Mouse (Mus musculus) embryonic facial prominence, embryonic 10.5 days (tissue): Measurements from ENCODE around the gene Lrrc23. TPM values are rescaled to one million over a fixed set of nuclear protein-coding genes. Genes with fewer than 3 reads are reported as not detected.
"Not testable (repeated sequence)": the region's sequence is repeated elsewhere in the genome, so short reads cannot be mapped to it uniquely, and the experiment has no call there.

Source experiments
- DNase-seq: peaks from one replicate; pipeline ENCODE4 v3.0.0-alpha.2; 2017; ENCODE audit warnings: low spot score
- H3K27ac ChIP-seq: fragments of 300-500 bp; sonication (generic); replicated peaks from 2 replicates; pipeline ENCODE4 v1.5.1; 2016; ENCODE audit warnings: mild to moderate bottlenecking
- H3K27me3 ChIP-seq: fragments of 300-500 bp; sonication (generic); replicated peaks from 2 replicates; pipeline ENCODE4 v1.6.1; 2016; ENCODE audit warnings: low read depth, mild to moderate bottlenecking; ENCODE audit not compliant: poor library complexity, severe bottlenecking
- H3K36me3 ChIP-seq: fragments of 300-500 bp; sonication (generic); replicated peaks from 2 replicates; pipeline ENCODE4 v1.6.1; 2016; ENCODE audit warnings: mild to moderate bottlenecking, moderate library complexity
- H3K4me1 ChIP-seq: fragments of 300-500 bp; sonication (generic); 2 replicates; pipeline ENCODE4 v1.6.1; 2016
- H3K4me3 ChIP-seq: fragments of 300-500 bp; sonication (generic); 2 replicates; pipeline ENCODE4 v1.5.1; 2016; ENCODE audit warnings: mild to moderate bottlenecking, moderate library complexity
- H3K9me3 ChIP-seq: fragments of 300-500 bp; sonication (generic); 2 replicates; pipeline ENCODE4 v1.6.1; 2016; ENCODE audit warnings: mild to moderate bottlenecking
- WGBS: fragments of 180-500 bp; shearing (Covaris S2); methylation state at CpG from one replicate; pipeline ENCODE4 v1.1.7; 2016; 5-methylcytosine and 5-hydroxymethylcytosine counted together
- polyA plus RNA-seq: library from polyadenylated mRNA; unstranded; fragments of >200 nt; fragmentation: Nextera tagmentation; extraction: Ambion mirVana; gene quantifications from 2 replicates; pipeline ENCODE4 v1.2.1, GENCODE M21; 2016

Lrrc23 gene
- polyA plus RNA-seq, 1 experiment from 2014 or later = 0.74 TPM

DNA sequence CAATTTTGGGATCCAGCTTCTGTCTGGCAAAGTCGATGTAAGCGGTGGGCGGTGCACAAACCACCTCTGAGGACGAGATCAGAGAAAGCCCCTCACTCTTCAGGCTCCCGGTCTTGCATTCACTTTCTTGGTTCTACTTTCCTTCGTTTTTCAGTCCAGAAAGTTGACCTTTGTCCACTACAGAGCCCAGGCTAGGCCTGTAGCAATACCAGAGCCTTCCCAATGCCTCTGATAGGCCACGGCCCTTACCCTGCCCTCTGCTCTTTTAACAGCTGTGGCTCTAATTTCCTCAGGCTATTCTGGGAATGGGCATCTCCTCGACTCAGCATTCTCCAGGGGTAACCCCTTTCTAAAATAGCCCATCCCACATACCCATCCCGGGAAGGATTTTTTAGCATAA lies 33.3 kb upstream of the Lrrc23 start:
- 26% methylated on average over 9 of the region's 9 CpGs for WGBS
- Histone ChIP-seq H3K4me3 (peak overlapping the region; percentile 92), H3K27me3 (no peaks in the 10 kb centered on the region), H3K36me3 (peaks cover 65% of the 10 kb centered on the region), H3K27ac (peak overlapping the region; percentile 98), H3K4me1 (peaks cover 65% of the 10 kb centered on the region), H3K9me3 (no peaks in the 10 kb centered on the region)
- no peak for DNase-seq

DNA sequence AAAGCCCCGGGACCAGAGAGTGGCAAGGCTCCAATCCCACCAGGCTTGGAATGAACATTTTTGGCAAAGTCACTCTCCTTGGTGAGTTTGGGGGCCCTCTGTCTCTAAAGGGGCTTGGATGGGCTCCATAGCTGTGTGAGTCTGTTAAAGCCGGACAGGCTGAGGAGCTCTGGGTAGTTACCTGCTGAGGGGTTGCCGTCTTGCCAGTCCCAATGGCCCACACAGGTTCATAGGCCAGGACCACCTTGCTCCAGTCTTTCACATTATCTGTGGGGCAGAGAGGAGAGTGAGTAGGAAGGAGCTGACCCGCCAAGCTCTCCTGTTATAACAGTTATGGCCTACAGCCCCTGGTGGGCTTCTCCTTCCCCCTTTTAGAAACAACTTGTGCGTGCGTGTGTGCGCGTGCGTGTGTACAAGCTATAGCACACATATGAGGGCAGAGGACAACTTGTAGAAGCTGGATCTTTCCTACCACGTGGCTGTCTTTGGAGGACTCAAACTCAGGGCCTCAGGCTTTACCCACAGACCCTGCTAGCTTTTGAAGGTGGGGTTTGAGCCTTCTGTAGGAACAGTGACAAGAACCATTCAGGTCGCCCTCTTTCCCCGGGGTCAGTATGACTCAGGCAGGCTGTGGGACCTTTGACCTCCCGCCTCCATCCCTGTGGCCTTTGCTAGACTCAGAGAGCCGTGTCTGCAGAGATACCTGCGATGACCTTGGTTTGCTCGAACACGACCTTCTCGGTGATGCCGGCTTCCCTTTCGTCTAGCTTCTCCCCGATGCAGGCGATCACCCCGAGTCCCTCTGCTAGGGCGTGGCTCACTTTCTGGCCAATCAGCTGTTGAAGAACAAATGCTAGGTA lies 32.4 kb upstream of the Lrrc23 start:
- WGBS = 85% methylated on average over 24 of the region's 24 CpGs
- no peaks in the 10 kb centered on the region for H3K9me3 ChIP-seq
- peak overlapping the region; percentile 98 for H3K27ac ChIP-seq
- H3K36me3 ChIP-seq = peaks cover 56% of the 10 kb centered on the region
- no peaks in the 10 kb centered on the region for H3K27me3 ChIP-seq
- H3K4me3 ChIP-seq = peak overlapping the region; percentile 92
- peaks cover 65% of the 10 kb centered on the region for H3K4me1 ChIP-seq
- no peak for DNase-seq

DNA sequence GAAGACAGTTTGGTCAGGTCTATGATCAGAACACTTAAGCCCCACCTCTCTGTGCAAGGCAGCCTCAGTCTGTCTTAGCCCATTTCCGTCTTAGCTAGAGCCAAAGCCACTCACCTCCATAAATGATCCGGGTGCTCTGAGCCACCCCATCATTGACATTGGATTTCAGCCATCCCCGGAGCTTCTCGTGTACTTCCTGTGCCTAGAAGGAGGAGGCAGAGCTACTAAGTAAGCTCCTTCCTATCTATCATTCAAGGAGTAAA lies 31.8 kb upstream of the Lrrc23 start:
- H3K4me3 ChIP-seq = no peak overlapping the region
- H3K27me3 ChIP-seq = no peaks in the 10 kb centered on the region
- peaks cover 70% of the 10 kb centered on the region for H3K4me1 ChIP-seq
- H3K27ac ChIP-seq = no peak overlapping the region
- peaks cover 50% of the 10 kb centered on the region for H3K36me3 ChIP-seq
- 96% methylated on average over 4 of the region's 4 CpGs for WGBS
- H3K9me3 ChIP-seq = no peaks in the 10 kb centered on the region
- DNase-seq = no peak

DNA sequence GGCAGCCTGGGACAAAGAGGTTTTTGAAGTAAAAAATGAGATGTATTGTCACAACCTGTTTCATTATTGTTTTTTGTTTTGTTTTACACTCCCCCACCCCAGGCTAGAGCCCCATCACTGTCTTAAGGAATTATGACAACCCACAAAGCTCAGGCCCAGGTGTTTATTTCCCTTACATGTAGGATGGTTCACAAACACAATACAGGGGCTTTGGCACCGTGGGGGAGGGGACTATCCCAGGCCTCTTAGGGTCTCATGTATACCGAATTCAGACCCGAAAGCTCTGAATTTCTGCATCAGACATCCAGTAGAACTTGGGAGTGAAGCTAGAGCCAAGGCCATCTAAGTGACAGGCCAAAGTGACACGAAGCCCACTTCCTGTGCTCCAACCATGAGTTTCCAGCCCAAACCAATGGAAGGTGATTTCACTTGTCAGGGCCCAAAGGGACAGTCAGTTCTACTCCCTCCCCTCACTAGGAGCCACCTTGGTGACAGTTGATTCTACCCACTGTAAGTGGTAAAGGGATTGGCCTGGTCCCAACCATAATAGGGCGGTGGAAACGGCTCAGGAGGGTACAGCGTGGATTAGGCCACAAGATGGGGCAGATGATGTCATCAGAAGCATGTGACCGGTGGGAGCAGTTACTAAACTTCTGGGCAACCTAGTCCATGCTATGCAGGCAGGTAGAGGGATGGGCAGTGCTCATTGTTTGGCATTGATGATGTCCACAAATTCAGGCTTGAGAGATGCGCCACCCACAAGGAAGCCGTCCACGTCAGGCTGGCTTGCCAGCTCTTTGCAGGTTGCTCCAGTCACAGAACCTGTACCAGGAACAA lies 31.3 kb upstream of the Lrrc23 start:
- H3K4me3 ChIP-seq = 0 out of 2 replicates have a peak overlapping the region, but pooled peaks have one; percentile 66
- not testable (repeated sequence) for H3K9me3 ChIP-seq, H3K27ac ChIP-seq, H3K27me3 ChIP-seq, DNase-seq
- H3K4me1 ChIP-seq = peaks cover 75% of the 10 kb centered on the region
- peaks cover 45% of the 10 kb centered on the region for H3K36me3 ChIP-seq
- WGBS = 85% methylated on average over 11 of the region's 11 CpGs

GRCm38 (mm10) chr6:124809775-124810538 lies 30.4 kb upstream of the Lrrc23 start:
- DNase-seq = no peak
- H3K36me3 ChIP-seq = peaks cover 36% of the 10 kb centered on the region
- peak overlapping the region; percentile 66 for H3K4me3 ChIP-seq
- H3K27me3 ChIP-seq = no peaks in the 10 kb centered on the region
- H3K27ac ChIP-seq = peak overlapping the region; percentile 87
- 49% methylated on average over 14 of the region's 14 CpGs for WGBS
- H3K9me3 ChIP-seq = no peaks in the 10 kb centered on the region
- H3K4me1 ChIP-seq = peaks cover 78% of the 10 kb centered on the region

- peak; percentile 90 for DNase-seq
- H3K9me3 ChIP-seq = no peaks in the 10 kb centered on the region
- H3K4me1 ChIP-seq = peaks cover 72% of the 10 kb centered on the region
- peak overlapping the region; percentile 87 for H3K27ac ChIP-seq
- no peaks in the 10 kb centered on the region for H3K27me3 ChIP-seq
- H3K4me3 ChIP-seq = peak overlapping the region; percentile 66
- under 1% methylated on average over 35 of the region's 35 CpGs for WGBS
- H3K36me3 ChIP-seq = peaks cover 33% of the 10 kb centered on the region
Observed at GRCm38 (mm10) chr6:124809052-124809774, 29.7 kb upstream of the Lrrc23 start.

DNA sequence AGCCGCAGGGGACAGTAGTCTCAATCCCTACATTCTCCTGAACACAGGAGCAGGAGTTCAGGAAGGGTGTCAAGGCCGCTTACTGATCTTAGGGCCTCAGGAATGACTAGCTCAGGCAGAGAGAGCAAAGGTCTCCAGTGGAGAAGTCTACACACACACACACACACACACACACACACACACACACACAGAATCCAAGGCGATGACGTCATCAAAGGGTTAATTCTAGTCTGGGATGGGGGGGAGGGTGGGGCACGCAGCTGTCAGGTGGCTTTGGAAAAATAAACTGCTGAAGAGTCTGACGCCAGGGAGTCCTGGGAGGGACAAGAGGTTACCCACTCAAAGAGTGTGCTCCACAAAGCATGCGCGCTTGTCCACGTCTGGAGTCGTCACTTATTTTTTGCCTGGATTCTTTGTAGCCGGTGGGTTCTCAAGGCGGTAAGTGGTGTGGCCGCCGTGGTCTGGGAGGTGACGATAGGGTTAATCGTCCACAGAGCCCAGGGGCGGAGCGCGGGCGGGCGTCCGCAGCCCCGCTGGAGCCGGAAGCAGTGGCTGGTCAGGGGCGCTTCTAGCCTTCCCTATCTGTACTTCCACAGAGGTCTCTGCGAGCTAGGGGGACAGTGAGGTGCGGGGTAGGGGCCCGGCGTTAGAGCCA lies 29.0 kb upstream of the Lrrc23 start, which contains the start of gene Spsb2:
Gene Spsb2, plus strand, starts transcription at position 304 of the 655 bp plus-strand sequence.
- WGBS = 5% methylated on average over 29 of the region's 29 CpGs
- Histone ChIP-seq H3K27ac (peak within 1 kb of the TSS; percentile 87), H3K27me3 (no peaks in the 10 kb centered on the region), H3K9me3 (no peaks in the 10 kb centered on the region), H3K4me1 (peaks cover 70% of the 10 kb centered on the region), H3K36me3 (peaks cover 33% of the 10 kb centered on the region), H3K4me3 (peak within 1 kb of the TSS; percentile 66)
- DNase-seq = peak; percentile 87

DNA sequence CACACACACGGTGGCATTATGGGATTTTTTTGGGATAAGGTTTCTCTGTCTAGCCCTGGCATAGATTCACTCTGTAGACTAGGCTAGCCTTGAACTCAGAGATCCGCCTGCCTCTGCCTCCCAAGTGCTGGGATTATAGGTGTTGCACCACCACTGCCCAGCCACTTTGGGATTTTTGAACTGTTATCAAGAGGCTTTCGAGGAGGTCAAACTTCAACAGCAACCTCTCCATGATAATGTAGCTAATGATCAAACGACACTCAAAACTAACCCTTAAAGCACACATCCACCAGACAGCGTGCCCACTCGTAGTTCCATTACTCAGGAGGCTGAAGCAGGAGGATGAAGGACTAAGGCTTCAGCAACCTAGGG lies 28.4 kb upstream of the Lrrc23 start:
- H3K4me3 ChIP-seq = peak overlapping the region; percentile 66
- peak overlapping the region; percentile 87 for H3K27ac ChIP-seq
- DNase-seq = no peak
- peaks cover 65% of the 10 kb centered on the region for H3K4me1 ChIP-seq
- 81% methylated on average over 6 of the region's 6 CpGs for WGBS
- no peaks in the 10 kb centered on the region for H3K9me3 ChIP-seq
- peaks cover 33% of the 10 kb centered on the region for H3K36me3 ChIP-seq
- H3K27me3 ChIP-seq = no peaks in the 10 kb centered on the region

GRCm38 (mm10) chr6:124807366-124807765 lies 27.8 kb upstream of the Lrrc23 start:
- no peak for DNase-seq
- WGBS = 87% methylated on average over 4 of the region's 4 CpGs
- no peaks in the 10 kb centered on the region for H3K9me3 ChIP-seq

DNA sequence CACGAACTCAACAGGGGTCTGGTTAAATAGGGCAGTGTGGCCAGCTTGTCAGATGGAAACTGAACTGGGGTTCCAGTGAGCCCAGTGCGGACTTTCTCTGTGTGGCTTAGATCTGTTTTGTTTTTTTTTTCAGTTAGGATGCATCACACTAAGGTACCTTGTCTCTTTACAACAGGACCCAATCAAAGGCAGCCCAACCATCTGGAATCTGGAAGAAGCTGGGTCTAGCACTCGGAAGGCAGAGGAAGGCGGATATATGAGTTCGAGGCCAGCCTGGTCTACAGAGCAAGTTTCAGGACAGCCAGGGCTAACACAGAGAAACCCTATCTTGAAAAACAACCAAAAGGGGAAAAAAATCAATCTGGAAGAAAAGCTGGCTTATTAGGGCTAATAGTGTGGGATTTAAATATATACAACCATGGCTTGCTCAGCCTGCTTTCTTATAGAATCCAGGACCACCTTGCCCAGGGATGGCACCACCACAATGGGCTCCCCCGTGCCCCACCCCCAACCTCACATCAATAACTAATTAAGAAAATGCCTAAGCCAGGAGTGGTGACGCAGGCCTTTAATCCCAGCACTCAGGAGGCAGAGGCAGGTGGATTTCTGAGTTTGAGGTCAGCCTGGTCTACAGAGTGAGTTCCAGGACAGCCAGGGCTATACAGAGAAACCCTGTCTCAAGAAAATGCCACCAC lies 27.1 kb upstream of the Lrrc23 start:
- H3K27me3 ChIP-seq = no peaks in the 10 kb centered on the region
- WGBS = 75% methylated on average over 7 of the region's 7 CpGs
- H3K9me3 ChIP-seq = no peaks in the 10 kb centered on the region
- H3K36me3 ChIP-seq = peaks cover 20% of the 10 kb centered on the region
- peak overlapping the region; percentile 91 for H3K27ac ChIP-seq
- peaks cover 54% of the 10 kb centered on the region for H3K4me1 ChIP-seq
- peak overlapping the region; percentile 66 for H3K4me3 ChIP-seq
- no peak for DNase-seq

More at GRCm38 (mm10) chr6:124807366-124807765, 27.8 kb upstream of the Lrrc23 start:
- Histone ChIP-seq H3K27me3 (no peaks in the 10 kb centered on the region), H3K4me3 (no peak overlapping the region), H3K27ac (0 out of 2 replicates have a peak overlapping the region, but pooled peaks have one; percentile 24), H3K36me3 (peaks cover 27% of the 10 kb centered on the region), H3K4me1 (peaks cover 62% of the 10 kb centered on the region)
